Mouse (Mus musculus) lung, adult 2 months (tissue): ENCODE data around the gene Eppin. TPM values are rescaled to one million over a fixed set of nuclear protein-coding genes. Genes with fewer than 3 reads are reported as not detected.
"Not testable (repeated sequence)": the region's sequence is repeated elsewhere in the genome, so short reads cannot be mapped to it uniquely, and the experiment has no call there.

Source experiments
- DNase-seq: peaks from one replicate; pipeline ENCODE4 v3.0.0; 2022
- H3K4me1 ChIP-seq: fragments of 200-500 bp; 2 replicates; pipeline ENCODE4 v1.6.1; 2011; ENCODE audit warnings: low read length; ENCODE audit not compliant: control insufficient read depth, insufficient read depth
- H3K4me3 ChIP-seq: fragments of 200-500 bp; replicated peaks from 2 replicates; pipeline ENCODE3; 2011; ENCODE audit warnings: low read depth, mild to moderate bottlenecking, control low read depth, low read length; ENCODE audit errors: extremely low read depth
- CTCF ChIP-seq: fragments of 200-500 bp; IDR thresholded peaks from 2 replicates; pipeline ENCODE4 v1.5.1; 2011; ENCODE audit warnings: mild to moderate bottlenecking, low read length, control low read depth; ENCODE audit not compliant: insufficient read depth
- POLR2A ChIP-seq: fragments of 200-500 bp; IDR thresholded peaks from 2 replicates; pipeline ENCODE4 v1.6.1; 2011; ENCODE audit warnings: low read depth, mild to moderate bottlenecking, control low read depth, low read length, borderline replicate concordance; ENCODE audit errors: extremely low read depth
- WGBS: fragments of 180-500 bp; shearing (Covaris S2); methylation state at CpG from one replicate; pipeline ENCODE4 v1.1.7; 2018; 5-methylcytosine and 5-hydroxymethylcytosine counted together
- polyA plus RNA-seq: library from polyadenylated mRNA; depleted of rRNA; stranded (reverse); fragments of >200 nt; gene quantifications from 2 replicates; pipeline ENCODE4 v1.2.3, GENCODE M21; 2012; rRNA removed

The Eppin gene
- polyA plus RNA-seq = 0.27 and 0.65 TPM in 2 replicates

GRCm38 (mm10) chr2:164593494-164593893, at the start of gene Eppin:
Gene Eppin, minus strand, starts transcription at chr2:164593594.
- TF ChIP-seq POLR2A = no peak
- no peak for TF ChIP-seq CTCF
- WGBS = 70% methylated on average over 4 of the region's 4 CpGs
- no peak within 1 kb of the TSS for H3K4me3 ChIP-seq
- DNase-seq = no peak
- no peaks in the 10 kb centered on the region for H3K4me1 ChIP-seq

GRCm38 (mm10) chr2:164641881-164642673, 48.7 kb upstream of the Eppin start:
- no peak overlapping the region for H3K4me3 ChIP-seq
- TF ChIP-seq POLR2A = no peak
- TF ChIP-seq CTCF = no peak
- WGBS = 71% methylated on average over 13 of the region's 13 CpGs
- no peak for DNase-seq
- no peaks in the 10 kb centered on the region for H3K4me1 ChIP-seq

GRCm38 (mm10) chr2:164641129-164641528, 47.7 kb upstream of the Eppin start:
- TF ChIP-seq CTCF = no peak
- TF ChIP-seq POLR2A = no peak
- no peak for DNase-seq
- WGBS = 45% methylated on average over 7 of the region's 7 CpGs
- Histone ChIP-seq H3K4me1 (no peaks in the 10 kb centered on the region), H3K4me3 (no peak overlapping the region)

GRCm38 (mm10) chr2:164638696-164639095, 45.3 kb upstream of the Eppin start, which contains the start of gene Wfdc16:
Gene Wfdc16, minus strand, starts transcription at chr2:164638796.
- TF ChIP-seq CTCF (no peak), POLR2A (no peak)
- H3K4me1 ChIP-seq = no peaks in the 10 kb centered on the region
- no peak for DNase-seq
- WGBS = 70% methylated on average over 3 of the region's 3 CpGs
- H3K4me3 ChIP-seq = no peak within 1 kb of the TSS

- no peak overlapping the region for H3K4me3 ChIP-seq
- WGBS = 78% methylated on average over 9 of the region's 9 CpGs
- TF ChIP-seq CTCF (no peak), POLR2A (no peak)
- no peak for DNase-seq
- H3K4me1 ChIP-seq = no peaks in the 10 kb centered on the region
These were observed 41.9 kb upstream of the Eppin start for GRCm38 (mm10) chr2:164635266-164635665.

- TF ChIP-seq CTCF = no peak
- TF ChIP-seq POLR2A = no peak
- H3K4me3 ChIP-seq = no peak overlapping the region
- no peak for DNase-seq
- no peaks in the 10 kb centered on the region for H3K4me1 ChIP-seq
- 79% methylated on average over 4 of the region's 4 CpGs for WGBS
These were observed 28.4 kb upstream of the Eppin start for GRCm38 (mm10) chr2:164621775-164622174.

- no peak overlapping the region for H3K4me3 ChIP-seq
- DNase-seq = no peak
- no peaks in the 10 kb centered on the region for H3K4me1 ChIP-seq
- WGBS = 55% methylated on average over 5 of the region's 5 CpGs
- no peak for TF ChIP-seq POLR2A
- no peak for TF ChIP-seq CTCF
These were observed 25.7 kb upstream of the Eppin start for GRCm38 (mm10) chr2:164619050-164619449.

- no peak for DNase-seq
- TF ChIP-seq CTCF (no peak), POLR2A (no peak)
- Histone ChIP-seq H3K4me1 (no peaks in the 10 kb centered on the region), H3K4me3 (no peak overlapping the region)
- 86% methylated on average over 3 of the region's 3 CpGs for WGBS
These were observed 22.0 kb upstream of the Eppin start for GRCm38 (mm10) chr2:164615386-164615785.

- H3K4me3 ChIP-seq, H3K4me1 ChIP-seq, DNase-seq: not testable (repeated sequence)
- peak; percentile 14; the same call in 1 of the 2 replicates for TF ChIP-seq POLR2A
- 43% methylated on average over 8 of the region's 8 CpGs for WGBS
These were observed 20.1 kb upstream of the Eppin start, which contains the start of the genes Wfdc6b and Wfdc8 for GRCm38 (mm10) chr2:164613471-164613870. Gene Wfdc6b, plus strand, starts transcription at chr2:164613522. Gene Wfdc8, minus strand, starts transcription at chr2:164613626.

- DNase-seq = no peak
- TF ChIP-seq POLR2A = no peak
- no peak for TF ChIP-seq CTCF
- Histone ChIP-seq H3K4me3 (no peak overlapping the region), H3K4me1 (no peaks in the 10 kb centered on the region)
- 65% methylated on average over 6 of the region's 6 CpGs for WGBS
These were observed 15.4 kb upstream of the Eppin start for GRCm38 (mm10) chr2:164608781-164609180.
